Mouse (Mus musculus): ENCODE data around the gene Epb41l1.

GRCm38 (mm10) chr2:156430326-156430725, 9.6 kb downstream of the Epb41l1 start:
- TF ChIP-seq CTCF (IDR thresholded peaks at IDR 0.05; ENCODE audit: low read depth, low read length) (no peak), POLR2AphosphoS5 (IDR thresholded peaks at IDR 0.05; ENCODE audit: insufficient replicate concordance, low read depth, low read length) (no peak), GATA1 (IDR thresholded peaks at IDR 0.05; ENCODE audit: borderline replicate concordance, low read length) (no peak), TAL1 (conservative IDR thresholded peaks at IDR 0.05; ENCODE audit: low read depth, low read length) (no peak)
